Mouse (Mus musculus): Measurements from ENCODE around the gene Vwa8. TPM values are rescaled to one million over a fixed set of nuclear protein-coding genes. Genes with fewer than 3 reads are reported as not detected.

Gene Vwa8
- polyA plus RNA-seq, 1 experiment from 2014 or later, result 7.2 TPM

- DNase-seq (ENCODE audit: low spot score), result no peak
- H3K36me3 ChIP-seq, result no peaks in the 10 kb centered on the region
- H3K9me3 ChIP-seq (replicated peaks), result no peaks in the 10 kb centered on the region
- WGBS, result 93% methylated on average over 8 of the region's 8 CpGs
- no peaks in the 10 kb centered on the region for H3K4me1 ChIP-seq
- H3K27me3 ChIP-seq (ENCODE audit: low read depth, poor library complexity, severe bottlenecking), result no peaks in the 10 kb centered on the region
- H3K27ac ChIP-seq (replicated peaks), result no peak overlapping the region
- H3K4me3 ChIP-seq, result no peak overlapping the region
Observed at GRCm38 (mm10) chr14:79074786-79075185, 225.9 kb downstream of the Vwa8 start.

- WGBS, result 92% methylated on average over 9 of the region's 9 CpGs
- Histone ChIP-seq H3K27ac (replicated peaks) (no peak overlapping the region), H3K4me3 (no peak overlapping the region), H3K9me3 (replicated peaks) (no peaks in the 10 kb centered on the region), H3K36me3 (no peaks in the 10 kb centered on the region), H3K4me1 (no peaks in the 10 kb centered on the region), H3K27me3 (ENCODE audit: low read depth, poor library complexity, severe bottlenecking) (no peaks in the 10 kb centered on the region)
- DNase-seq (ENCODE audit: low spot score), result no peak
Observed at GRCm38 (mm10) chr14:79076560-79077300, 227.9 kb downstream of the Vwa8 start.

- 87% methylated on average over 7 of the region's 7 CpGs for WGBS
- DNase-seq (ENCODE audit: low spot score), result no peak
Observed at GRCm38 (mm10) chr14:79083573-79083972, 234.7 kb downstream of the Vwa8 start.

GRCm38 (mm10) chr14:79086006-79086405 lies 237.2 kb downstream of the Vwa8 start:
- DNase-seq (ENCODE audit: low spot score), result no peak
- WGBS, result 89% methylated on average over 5 of the region's 5 CpGs
- H3K27ac ChIP-seq (replicated peaks), result no peak overlapping the region
- H3K9me3 ChIP-seq (replicated peaks), result no peaks in the 10 kb centered on the region
- no peak overlapping the region for H3K4me3 ChIP-seq
- no peaks in the 10 kb centered on the region for H3K27me3 ChIP-seq (ENCODE audit: low read depth, poor library complexity, severe bottlenecking)
- no peaks in the 10 kb centered on the region for H3K4me1 ChIP-seq
- no peaks in the 10 kb centered on the region for H3K36me3 ChIP-seq

More at GRCm38 (mm10) chr14:79083573-79083972, 234.7 kb downstream of the Vwa8 start:
- Histone ChIP-seq H3K9me3 (replicated peaks) (no peaks in the 10 kb centered on the region), H3K4me3 (no peak overlapping the region), H3K4me1 (no peaks in the 10 kb centered on the region), H3K36me3 (no peaks in the 10 kb centered on the region), H3K27me3 (ENCODE audit: low read depth, poor library complexity, severe bottlenecking) (no peaks in the 10 kb centered on the region), H3K27ac (replicated peaks) (no peak overlapping the region)

- Histone ChIP-seq H3K4me1 (no peaks in the 10 kb centered on the region), H3K27ac (replicated peaks) (no peak overlapping the region), H3K27me3 (ENCODE audit: low read depth, poor library complexity, severe bottlenecking) (no peaks in the 10 kb centered on the region), H3K4me3 (no peak overlapping the region), H3K9me3 (replicated peaks) (peaks cover 5% of the 10 kb centered on the region), H3K36me3 (peaks cover 6% of the 10 kb centered on the region)
- WGBS, result 82% methylated on average over 2 of the region's 2 CpGs
- no peak for DNase-seq (ENCODE audit: low spot score)
Observed at GRCm38 (mm10) chr14:79089464-79089863, 240.6 kb downstream of the Vwa8 start.

GRCm38 (mm10) chr14:79097181-79097580 lies 248.3 kb downstream of the Vwa8 start:
- Histone ChIP-seq H3K27ac (replicated peaks) (no peak overlapping the region), H3K4me1 (no peaks in the 10 kb centered on the region), H3K36me3 (peaks cover 13% of the 10 kb centered on the region), H3K9me3 (replicated peaks) (peaks cover 9% of the 10 kb centered on the region), H3K4me3 (no peak overlapping the region), H3K27me3 (ENCODE audit: low read depth, poor library complexity, severe bottlenecking) (no peaks in the 10 kb centered on the region)
- 94% methylated on average over 12 of the region's 12 CpGs for WGBS
- DNase-seq (ENCODE audit: low spot score), result no peak

GRCm38 (mm10) chr14:79106655-79107515 lies 258.0 kb downstream of the Vwa8 start:
- WGBS, result 37% methylated on average over 14 of the region's 14 CpGs
- H3K27me3 ChIP-seq (ENCODE audit: low read depth, poor library complexity, severe bottlenecking), result no peaks in the 10 kb centered on the region
- H3K36me3 ChIP-seq, result no peaks in the 10 kb centered on the region
- H3K27ac ChIP-seq (replicated peaks), result no peak overlapping the region
- no peaks in the 10 kb centered on the region for H3K9me3 ChIP-seq (replicated peaks)
- no peak overlapping the region for H3K4me3 ChIP-seq
- peak; percentile 74 for DNase-seq (ENCODE audit: low spot score)
- H3K4me1 ChIP-seq, result no peaks in the 10 kb centered on the region

GRCm38 (mm10) chr14:79109375-79109774 lies 260.5 kb downstream of the Vwa8 start:
- Histone ChIP-seq H3K4me3 (no peak overlapping the region), H3K27ac (replicated peaks) (no peak overlapping the region), H3K4me1 (no peaks in the 10 kb centered on the region), H3K36me3 (no peaks in the 10 kb centered on the region), H3K9me3 (replicated peaks) (no peaks in the 10 kb centered on the region), H3K27me3 (ENCODE audit: low read depth, poor library complexity, severe bottlenecking) (no peaks in the 10 kb centered on the region)
- no peak for DNase-seq (ENCODE audit: low spot score)
- 55% methylated on average over 1 of the region's 1 CpGs for WGBS

GRCm38 (mm10) chr14:79110012-79110411 lies 261.2 kb downstream of the Vwa8 start:
- Histone ChIP-seq H3K27ac (replicated peaks) (no peak overlapping the region), H3K36me3 (no peaks in the 10 kb centered on the region), H3K27me3 (ENCODE audit: low read depth, poor library complexity, severe bottlenecking) (no peaks in the 10 kb centered on the region), H3K4me1 (no peaks in the 10 kb centered on the region), H3K4me3 (no peak overlapping the region), H3K9me3 (replicated peaks) (no peaks in the 10 kb centered on the region)
- no peak for DNase-seq (ENCODE audit: low spot score)
- WGBS, result 67% methylated on average over 3 of the region's 3 CpGs

GRCm38 (mm10) chr14:79112050-79112449 lies 263.2 kb downstream of the Vwa8 start:
- no peak for DNase-seq (ENCODE audit: low spot score)
- Histone ChIP-seq H3K27me3 (ENCODE audit: low read depth, poor library complexity, severe bottlenecking) (no peaks in the 10 kb centered on the region), H3K4me3 (no peak overlapping the region), H3K27ac (replicated peaks) (no peak overlapping the region), H3K4me1 (no peaks in the 10 kb centered on the region), H3K9me3 (replicated peaks) (no peaks in the 10 kb centered on the region), H3K36me3 (no peaks in the 10 kb centered on the region)
- 82% methylated on average over 6 of the region's 6 CpGs for WGBS

- H3K4me1 ChIP-seq, result no peaks in the 10 kb centered on the region
- WGBS, result 93% methylated on average over 11 of the region's 11 CpGs
- H3K27ac ChIP-seq (replicated peaks), result no peak overlapping the region
- H3K27me3 ChIP-seq (ENCODE audit: low read depth, poor library complexity, severe bottlenecking), result no peaks in the 10 kb centered on the region
- no peaks in the 10 kb centered on the region for H3K9me3 ChIP-seq (replicated peaks)
- H3K4me3 ChIP-seq, result no peak overlapping the region
- DNase-seq (ENCODE audit: low spot score), result no peak
- no peaks in the 10 kb centered on the region for H3K36me3 ChIP-seq
Observed at GRCm38 (mm10) chr14:79114526-79115383, 265.9 kb downstream of the Vwa8 start.

GRCm38 (mm10) chr14:79118457-79118856 lies 269.6 kb downstream of the Vwa8 start:
- H3K9me3 ChIP-seq (replicated peaks), result no peaks in the 10 kb centered on the region
- no peak for DNase-seq (ENCODE audit: low spot score)
- H3K4me3 ChIP-seq, result no peak overlapping the region
- no peaks in the 10 kb centered on the region for H3K36me3 ChIP-seq
- no peaks in the 10 kb centered on the region for H3K27me3 ChIP-seq (ENCODE audit: low read depth, poor library complexity, severe bottlenecking)
- 95% methylated on average over 7 of the region's 7 CpGs for WGBS
- no peaks in the 10 kb centered on the region for H3K4me1 ChIP-seq
- no peak overlapping the region for H3K27ac ChIP-seq (replicated peaks)

Data from midbrain, embryonic 10.5 days (tissue).